Mouse (Mus musculus) telencephalon, adult 2 months (tissue): Measurements from ENCODE around the gene Acot7.

Experiments used
- DNase-seq: peaks from one replicate; pipeline ENCODE4 v3.0.0-alpha.2; 2011; ENCODE audit warnings: low read depth, low spot score

The Acot7 gene

GRCm38 (mm10) chr4:152273621-152274236 lies 95.8 kb downstream of the Acot7 start, which contains the start of gene Gpr153:
Gene Gpr153, plus strand, starts transcription at chr4:152274232.
- no peak for DNase-seq

GRCm38 (mm10) chr4:152274681-152275131 lies 96.8 kb downstream of the Acot7 start:
- no peak for DNase-seq

GRCm38 (mm10) chr4:152276389-152277347 lies 98.7 kb downstream of the Acot7 start:
- no peak for DNase-seq

GRCm38 (mm10) chr4:152277916-152278315 lies 100.0 kb downstream of the Acot7 start:
- no peak for DNase-seq

GRCm38 (mm10) chr4:152278986-152279385 lies 101.1 kb downstream of the Acot7 start:
- DNase-seq = no peak

GRCm38 (mm10) chr4:152281601-152282000 lies 103.7 kb downstream of the Acot7 start:
- DNase-seq = no peak

GRCm38 (mm10) chr4:152282721-152283120 lies 104.8 kb downstream of the Acot7 start:
- DNase-seq = no peak

- DNase-seq = no peak
Measured at GRCm38 (mm10) chr4:152283186-152283950, 105.4 kb downstream of the Acot7 start.

GRCm38 (mm10) chr4:152285505-152285904 lies 107.6 kb downstream of the Acot7 start:
- DNase-seq = no peak

- no peak for DNase-seq
Measured at GRCm38 (mm10) chr4:152286183-152286582, 108.2 kb downstream of the Acot7 start.

GRCm38 (mm10) chr4:152286887-152287286 lies 109.0 kb downstream of the Acot7 start:
- DNase-seq = no peak

- no peak for DNase-seq
Measured at GRCm38 (mm10) chr4:152287317-152288120, 109.6 kb downstream of the Acot7 start.

- no peak for DNase-seq
Measured at GRCm38 (mm10) chr4:152288398-152288945, 110.5 kb downstream of the Acot7 start.

- DNase-seq = no peak
Measured at GRCm38 (mm10) chr4:152290385-152290784, 112.5 kb downstream of the Acot7 start.

GRCm38 (mm10) chr4:152290991-152291390 lies 113.1 kb downstream of the Acot7 start:
- DNase-seq = no peak

GRCm38 (mm10) chr4:152291562-152291961 lies 113.6 kb downstream of the Acot7 start, which contains the start of gene Hes3:
Gene Hes3, minus strand, starts transcription at chr4:152291662.
- no peak for DNase-seq

GRCm38 (mm10) chr4:152292102-152292765 lies 114.3 kb downstream of the Acot7 start:
- DNase-seq = no peak

- no peak for DNase-seq
Measured at GRCm38 (mm10) chr4:152294188-152294929, 116.4 kb downstream of the Acot7 start.

GRCm38 (mm10) chr4:152295916-152296315 lies 118.0 kb downstream of the Acot7 start:
- no peak for DNase-seq
